Mouse (Mus musculus): ENCODE measurements around the gene Zfp663. TPM values are rescaled to one million over a fixed set of nuclear protein-coding genes. Genes with fewer than 3 reads are reported as not detected.

The Zfp663 gene
- total and polyA plus RNA-seq, 2 experiments from 2014 or later = not detected

GRCm38 (mm10) chr2:165367868-165368439 lies 575 bp downstream of the Zfp663 start:
- TF ChIP-seq CTCF (IDR thresholded peaks at IDR 0.05; ENCODE audit: low read depth) (no peak), EP300 (IDR thresholded peaks at IDR 0.05; ENCODE audit: low read depth) (no peak)
- ATAC-seq (ENCODE audit: insufficient read depth, low read depth) = no peak
- Histone ChIP-seq H3K9me3 (replicated peaks; ENCODE audit: control insufficient read depth, low read length) (no peaks in the 10 kb centered on the region), H3K4me3 (ENCODE audit: low read depth, low read length) (no peak overlapping the region), H3K4me2 (ENCODE audit: low read depth, low read length) (peak overlapping the region; percentile 24), H3K4me1 (ENCODE audit: control insufficient read depth, insufficient read depth) (no peaks in the 10 kb centered on the region), H3K27ac (ENCODE audit: low read depth) (no peak overlapping the region), H3K36me3 (replicated peaks; ENCODE audit: control insufficient read depth, insufficient read depth, low read length) (no peaks in the 10 kb centered on the region), H3K27me3 (ENCODE audit: control insufficient read depth, insufficient read depth, low read length) (peaks cover 47% of the 10 kb centered on the region), H3K9ac (replicated peaks; ENCODE audit: low read depth, low read length) (no peak overlapping the region)
- DNase-seq (ENCODE audit: low spot score) = no peak
- 4% methylated on average over 13 of the region's 13 CpGs for WGBS

DNA sequence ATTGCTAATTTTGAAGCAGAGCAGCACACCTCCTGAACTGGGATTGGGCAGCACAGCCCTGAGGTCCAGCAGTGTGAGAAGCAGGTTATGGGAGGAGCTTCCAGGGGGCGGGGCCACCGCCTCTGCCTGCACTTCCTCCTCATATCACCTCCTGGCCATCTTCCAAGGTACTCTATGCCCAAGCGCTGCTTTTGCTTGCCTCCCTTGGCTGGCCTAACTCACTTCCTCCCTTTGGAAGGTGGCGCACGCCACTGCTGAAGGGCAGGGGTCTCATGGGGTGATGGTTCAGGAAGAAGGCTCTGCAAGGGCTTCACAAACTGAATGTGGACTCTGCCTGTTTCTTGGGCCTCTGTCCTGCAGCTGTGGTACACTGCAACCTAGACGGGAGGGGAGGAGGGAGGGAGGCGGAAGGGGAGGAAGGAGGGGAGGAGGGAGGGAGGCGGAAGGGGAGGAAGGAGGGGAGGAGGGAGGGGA lies 1.4 kb downstream of the Zfp663 start:
- TF ChIP-seq EP300 (IDR thresholded peaks at IDR 0.05; ENCODE audit: low read depth) = no peak
- no peak for TF ChIP-seq CTCF (IDR thresholded peaks at IDR 0.05; ENCODE audit: low read depth)
- Histone ChIP-seq H3K36me3 (replicated peaks; ENCODE audit: control insufficient read depth, insufficient read depth, low read length) (no peaks in the 10 kb centered on the region), H3K9me3 (replicated peaks; ENCODE audit: control insufficient read depth, low read length) (no peaks in the 10 kb centered on the region), H3K9ac (replicated peaks; ENCODE audit: low read depth, low read length) (no peak overlapping the region), H3K27me3 (ENCODE audit: control insufficient read depth, insufficient read depth, low read length) (peaks cover 47% of the 10 kb centered on the region), H3K4me2 (ENCODE audit: low read depth, low read length) (no peak overlapping the region), H3K4me3 (ENCODE audit: low read depth, low read length) (no peak overlapping the region), H3K4me1 (ENCODE audit: control insufficient read depth, insufficient read depth) (no peaks in the 10 kb centered on the region), H3K27ac (ENCODE audit: low read depth) (no peak overlapping the region)
- 0 out of 2 replicates have a peak, but pooled peaks have one; percentile 11 for ATAC-seq (ENCODE audit: insufficient read depth, low read depth)
- WGBS = 7% methylated on average over 5 of the region's 8 CpGs
- no peak for DNase-seq (ENCODE audit: low spot score)

- WGBS = 11% methylated on average over 21 of the region's 21 CpGs
- TF ChIP-seq EP300 (IDR thresholded peaks at IDR 0.05; ENCODE audit: low read depth) = no peak
- TF ChIP-seq CTCF (IDR thresholded peaks at IDR 0.05; ENCODE audit: low read depth) = peak; percentile 77
- peak; percentile 37 for DNase-seq (ENCODE audit: low spot score)
- H3K27ac ChIP-seq (ENCODE audit: low read depth) = no peak overlapping the region
- peak overlapping the region; percentile 5; the same call in 1 of the 2 replicates for H3K4me2 ChIP-seq (ENCODE audit: low read depth, low read length)
- no peaks in the 10 kb centered on the region for H3K4me1 ChIP-seq (ENCODE audit: control insufficient read depth, insufficient read depth)
- no peak overlapping the region for H3K4me3 ChIP-seq (ENCODE audit: low read depth, low read length)
- no peak overlapping the region for H3K9ac ChIP-seq (replicated peaks; ENCODE audit: low read depth, low read length)
- H3K36me3 ChIP-seq (replicated peaks; ENCODE audit: control insufficient read depth, insufficient read depth, low read length) = no peaks in the 10 kb centered on the region
- no peak for ATAC-seq (ENCODE audit: insufficient read depth, low read depth)
- peaks cover 46% of the 10 kb centered on the region for H3K27me3 ChIP-seq (ENCODE audit: control insufficient read depth, insufficient read depth, low read length)
- no peaks in the 10 kb centered on the region for H3K9me3 ChIP-seq (replicated peaks; ENCODE audit: control insufficient read depth, low read length)
Measured at GRCm38 (mm10) chr2:165364334-165365091, 4.0 kb downstream of the Zfp663 start.

GRCm38 (mm10) chr2:165363282-165363681 lies 5.2 kb downstream of the Zfp663 start:
- Histone ChIP-seq H3K36me3 (replicated peaks; ENCODE audit: control insufficient read depth, insufficient read depth, low read length) (no peaks in the 10 kb centered on the region), H3K4me2 (ENCODE audit: low read depth, low read length) (no peak overlapping the region), H3K4me3 (ENCODE audit: low read depth, low read length) (no peak overlapping the region), H3K27me3 (ENCODE audit: control insufficient read depth, insufficient read depth, low read length) (peaks cover 35% of the 10 kb centered on the region), H3K4me1 (ENCODE audit: control insufficient read depth, insufficient read depth) (no peaks in the 10 kb centered on the region), H3K9me3 (replicated peaks; ENCODE audit: control insufficient read depth, low read length) (no peaks in the 10 kb centered on the region), H3K27ac (ENCODE audit: low read depth) (no peak overlapping the region), H3K9ac (replicated peaks; ENCODE audit: low read depth, low read length) (no peak overlapping the region)
- TF ChIP-seq EP300 (IDR thresholded peaks at IDR 0.05; ENCODE audit: low read depth) (no peak), CTCF (IDR thresholded peaks at IDR 0.05; ENCODE audit: low read depth) (no peak)
- ATAC-seq (ENCODE audit: insufficient read depth, low read depth) = no peak
- 83% methylated on average over 6 of the region's 6 CpGs for WGBS
- no peak for DNase-seq (ENCODE audit: low spot score)

DNA sequence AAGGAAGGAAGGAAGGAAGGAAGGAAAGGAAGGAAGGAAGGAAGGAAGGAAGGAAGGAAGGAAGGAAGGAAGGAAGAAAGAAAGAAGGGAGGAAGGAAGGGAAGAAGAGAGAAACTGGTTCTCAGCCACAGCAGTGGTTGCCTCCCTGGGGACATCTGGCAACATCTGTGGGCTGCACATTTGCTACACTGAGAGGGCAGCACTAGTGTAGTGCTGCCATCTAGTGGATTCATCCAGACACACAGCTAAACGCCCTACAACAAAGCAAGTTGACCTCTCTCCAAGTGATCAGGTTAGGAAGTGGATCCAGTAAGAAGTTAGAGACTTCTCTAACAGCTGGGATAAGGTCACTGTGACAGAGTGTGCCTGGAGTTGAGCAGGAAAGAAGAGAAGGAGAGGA lies 7.7 kb downstream of the Zfp663 start:
- DNase-seq (ENCODE audit: low spot score) = peak; percentile 60
- no peak overlapping the region for H3K4me2 ChIP-seq (ENCODE audit: low read depth, low read length)
- 0% methylated on average over 1 of the region's 1 CpGs for WGBS

More for the DNA sequence above, 7.7 kb downstream of the Zfp663 start:
- H3K4me1 ChIP-seq (ENCODE audit: control insufficient read depth, insufficient read depth) = no peaks in the 10 kb centered on the region
- H3K4me3 ChIP-seq (ENCODE audit: low read depth, low read length) = no peak overlapping the region
- H3K36me3 ChIP-seq (replicated peaks; ENCODE audit: control insufficient read depth, insufficient read depth, low read length) = no peaks in the 10 kb centered on the region
- no peak overlapping the region for H3K9ac ChIP-seq (replicated peaks; ENCODE audit: low read depth, low read length)
- TF ChIP-seq EP300 (IDR thresholded peaks at IDR 0.05; ENCODE audit: low read depth) (no peak), CTCF (IDR thresholded peaks at IDR 0.05; ENCODE audit: low read depth) (peak; percentile 85)
- H3K9me3 ChIP-seq (replicated peaks; ENCODE audit: control insufficient read depth, low read length) = no peaks in the 10 kb centered on the region
- H3K27me3 ChIP-seq (ENCODE audit: control insufficient read depth, insufficient read depth, low read length) = peaks cover 15% of the 10 kb centered on the region
- H3K27ac ChIP-seq (ENCODE audit: low read depth) = no peak overlapping the region
- ATAC-seq (ENCODE audit: insufficient read depth, low read depth) = peak; percentile 64; the same call in 1 of the 2 replicates

Measured in heart, postnatal 0 days (tissue).